Mouse (Mus musculus): ENCODE measurements at regions not wholly inside any gene's neighbourhood (a gene's known extent, or its start where the extent isn't known, plus 50 kb on each side); places are given as distances from the start of the nearest gene placed in this dataset.

- DNase-seq (ENCODE audit: low read depth, low spot score): no peak
Measured at GRCm38 (mm10) chr5:91826636-91827035, 136.2 kb downstream of the Rchy1 start.

DNA sequence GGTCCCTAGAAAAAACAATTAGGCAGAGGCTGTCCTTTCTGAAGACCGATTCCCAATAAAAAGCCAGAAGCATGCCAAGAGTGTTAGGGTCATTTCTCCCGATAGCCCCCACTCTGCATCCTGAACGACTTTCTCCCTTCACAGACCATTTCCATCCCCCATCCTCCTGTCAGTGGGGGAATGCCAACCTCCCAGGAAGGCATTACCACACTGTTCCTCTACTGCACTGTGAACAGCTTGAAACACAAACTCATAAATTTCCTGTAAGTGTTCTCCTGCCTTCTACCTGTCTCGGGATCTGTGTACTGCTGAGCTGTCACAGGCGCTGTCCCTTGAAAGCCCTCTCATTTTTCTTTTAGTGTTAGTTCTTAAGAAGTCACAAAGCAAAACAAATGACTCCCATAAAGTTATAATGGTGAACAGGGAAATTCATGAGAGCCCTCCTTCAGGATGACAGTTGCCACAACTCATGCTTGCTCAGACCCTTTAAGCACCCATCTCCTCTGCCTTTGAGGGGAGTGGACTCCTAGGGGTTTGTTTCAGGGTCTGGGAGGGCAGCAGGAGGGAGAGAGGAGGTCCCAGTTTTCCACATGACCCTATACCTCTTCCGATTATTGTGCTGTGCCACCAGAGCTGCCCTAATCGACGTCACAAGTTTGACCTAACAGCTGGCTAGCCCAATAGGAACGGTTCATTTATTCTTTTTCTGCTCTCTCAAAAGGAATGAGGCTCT lies 139.9 kb downstream of the Rchy1 start:
- no peak for DNase-seq (ENCODE audit: low read depth, low spot score)

DNA sequence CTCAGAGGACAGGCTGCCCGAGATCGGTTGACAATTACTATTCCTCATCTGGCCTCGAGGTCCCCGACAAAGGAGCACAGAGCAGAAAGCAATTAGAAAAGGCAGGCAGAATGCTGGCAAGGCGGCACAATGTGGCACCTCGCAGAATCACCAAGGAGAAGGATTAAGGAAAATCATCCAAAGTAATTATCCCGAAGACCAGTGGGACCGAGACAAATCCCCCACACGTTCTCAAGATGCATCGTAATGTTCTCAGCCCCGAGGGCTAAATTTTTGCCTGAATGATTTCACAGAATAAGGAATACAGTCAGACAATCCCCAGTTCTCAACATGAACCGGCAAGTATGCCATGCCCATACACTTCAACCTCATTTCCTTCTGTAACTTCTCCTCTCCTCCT lies 144.1 kb downstream of the Rchy1 start:
- no peak for DNase-seq (ENCODE audit: low read depth, low spot score)

DNA sequence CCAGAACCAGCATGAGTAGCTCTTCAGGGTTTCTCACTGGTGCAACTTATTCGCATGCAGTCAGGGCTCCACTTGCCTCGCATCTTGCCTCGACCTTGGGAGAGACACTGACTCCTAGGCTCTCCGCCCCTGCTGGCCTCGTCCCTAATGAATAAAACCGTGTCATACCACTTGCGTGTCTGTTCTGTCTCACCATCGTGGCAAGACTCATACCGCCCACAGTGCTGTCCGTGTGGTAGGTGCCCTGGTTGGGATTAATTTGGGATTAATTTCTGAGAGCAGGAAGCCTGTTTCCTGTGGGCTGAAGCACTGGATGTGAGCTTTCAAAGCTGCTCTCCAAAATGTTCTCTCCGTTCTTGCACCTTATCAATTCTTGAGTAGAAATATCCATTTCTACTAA lies 144.7 kb downstream of the Rchy1 start:
- DNase-seq (ENCODE audit: low read depth, low spot score): peak; percentile 15

DNA sequence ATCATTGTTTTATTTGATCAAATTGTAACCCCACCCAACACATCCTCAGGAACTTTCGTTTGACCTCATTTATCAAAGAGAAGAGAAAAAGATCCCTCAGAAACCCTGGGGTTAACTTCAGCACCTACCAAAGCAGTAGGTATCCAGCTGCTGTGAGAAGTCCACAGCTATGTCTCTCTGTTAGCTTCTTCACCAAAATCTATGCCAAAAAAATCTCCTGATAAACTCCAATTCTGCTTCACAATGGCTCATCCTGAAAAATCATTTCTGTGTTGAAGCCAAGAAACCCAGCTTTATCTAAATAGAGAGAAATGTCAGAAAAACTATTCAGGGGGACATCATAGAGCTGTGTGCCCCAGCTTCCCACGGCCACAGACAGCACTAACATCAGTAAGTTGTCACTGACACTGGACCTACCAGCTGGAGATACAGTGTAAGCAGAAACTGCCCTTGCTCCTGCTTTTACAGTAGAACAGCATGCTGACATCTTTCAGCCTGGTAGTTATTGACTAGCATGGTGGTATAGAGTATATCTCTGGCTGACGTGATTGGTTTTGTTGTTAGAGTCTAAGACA lies 146.4 kb downstream of the Rchy1 start:
- DNase-seq (ENCODE audit: low read depth, low spot score): no peak

GRCm38 (mm10) chr5:91814956-91815355 lies 147.9 kb downstream of the Rchy1 start:
- no peak for DNase-seq (ENCODE audit: low read depth, low spot score)

DNA sequence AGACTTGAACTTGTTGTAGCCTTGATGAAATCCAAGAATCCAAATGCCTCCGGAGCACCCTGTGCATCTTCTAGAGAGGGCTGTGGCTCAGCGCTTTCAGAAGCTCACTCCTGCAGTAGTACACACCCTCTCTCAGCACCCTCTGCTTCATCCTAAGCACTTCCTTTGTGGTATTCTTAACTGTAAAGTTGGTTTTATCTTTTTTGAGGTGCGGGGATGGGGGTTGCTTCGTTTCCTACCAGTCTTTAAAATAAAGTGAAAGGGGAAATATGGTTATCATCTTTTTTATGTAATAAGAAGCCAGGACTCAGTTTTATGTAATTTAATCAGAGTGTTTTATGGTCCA lies 148.5 kb downstream of the Rchy1 start:
- DNase-seq (ENCODE audit: low read depth, low spot score): no peak

DNA sequence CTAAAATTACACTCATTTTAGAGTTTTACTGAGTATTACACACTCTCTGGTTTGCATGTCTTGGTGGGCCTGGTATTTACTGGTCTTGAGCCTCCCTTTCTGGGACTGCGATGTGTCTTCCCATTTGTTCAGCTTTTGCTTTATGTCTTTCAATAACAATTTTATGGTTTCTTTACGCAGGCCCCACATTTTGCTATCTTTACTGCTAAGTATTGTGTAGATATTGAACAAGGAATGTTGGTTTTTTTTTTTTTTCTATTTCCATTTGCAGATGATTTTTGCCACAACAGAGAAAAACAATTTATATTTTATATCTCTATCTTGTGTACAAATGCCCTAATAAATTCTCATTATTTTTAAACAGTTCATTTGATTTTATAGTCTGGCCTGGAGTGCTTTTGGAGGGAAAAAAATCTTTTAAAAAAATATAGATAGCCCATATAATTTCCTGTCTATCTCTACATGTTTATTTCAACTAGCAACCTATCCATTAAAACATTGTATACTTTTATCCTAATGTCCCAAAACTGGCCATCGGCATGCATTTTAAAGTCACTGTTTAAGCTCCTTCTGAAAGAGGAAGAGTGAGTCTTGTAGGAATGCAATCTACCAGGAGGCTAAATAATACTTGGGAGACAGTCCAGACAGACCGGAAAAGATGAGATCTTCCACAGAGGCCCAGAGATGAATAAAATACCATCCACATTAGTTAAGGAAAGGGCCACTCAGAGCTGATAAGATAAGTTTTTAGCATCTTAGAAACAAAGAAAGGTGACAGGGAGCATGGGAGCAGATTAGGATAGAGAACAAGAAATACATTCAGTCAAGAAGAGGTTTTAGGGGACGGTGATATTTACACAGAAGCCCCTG lies 149.1 kb downstream of the Rchy1 start:
- no peak for DNase-seq (ENCODE audit: low read depth, low spot score)

DNA sequence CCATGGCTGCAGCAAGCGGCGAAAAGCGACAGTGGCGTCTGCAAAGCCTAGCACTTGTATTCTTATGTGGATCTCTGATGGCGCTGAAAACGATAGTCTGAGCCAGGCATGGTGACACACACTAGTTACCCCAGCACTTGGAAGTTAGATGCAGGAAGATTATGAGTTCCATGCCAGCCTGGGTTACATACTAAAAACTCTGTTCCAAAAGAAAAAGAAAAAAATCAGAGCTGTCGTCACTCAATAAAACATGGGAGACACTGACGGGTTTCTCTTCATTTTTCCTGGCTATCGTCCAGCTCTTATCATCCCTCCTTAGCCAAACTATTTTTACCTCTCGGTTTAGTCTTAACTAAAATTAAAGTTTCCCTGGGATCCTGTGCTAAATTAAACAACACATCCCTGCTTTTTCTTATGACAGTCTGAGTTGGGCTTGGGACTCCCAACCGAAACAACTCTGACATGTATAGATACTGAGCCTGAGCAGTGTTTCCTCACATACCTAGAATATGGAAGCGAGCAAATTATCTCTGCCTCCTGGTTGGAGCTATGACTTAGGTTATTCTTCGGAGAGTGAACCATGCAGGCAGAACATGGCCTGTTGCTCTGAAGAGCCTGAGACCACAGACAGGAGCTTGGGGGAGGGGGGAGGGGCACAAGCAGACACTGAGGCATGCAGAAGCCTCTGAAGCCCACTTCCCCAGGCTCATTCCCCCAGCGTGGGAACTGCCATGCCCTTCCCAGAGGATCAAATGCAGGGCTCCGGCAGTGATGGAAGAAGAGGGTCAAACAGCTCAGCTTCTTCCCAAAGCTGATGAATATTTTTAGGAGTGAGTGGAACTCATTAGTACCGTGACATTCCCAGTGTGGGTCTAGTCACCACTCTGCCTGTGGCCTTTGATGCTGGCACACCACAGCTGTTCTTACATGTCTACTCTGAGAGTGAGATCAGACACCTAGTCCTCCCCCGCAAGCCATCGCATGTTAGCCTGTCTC lies 155.5 kb downstream of the Rchy1 start:
- no peak for DNase-seq (ENCODE audit: low read depth, low spot score)

- no peak for DNase-seq (ENCODE audit: low read depth, low spot score)
Measured at GRCm38 (mm10) chr5:91801297-91801980, 161.4 kb downstream of the Rchy1 start.

DNA sequence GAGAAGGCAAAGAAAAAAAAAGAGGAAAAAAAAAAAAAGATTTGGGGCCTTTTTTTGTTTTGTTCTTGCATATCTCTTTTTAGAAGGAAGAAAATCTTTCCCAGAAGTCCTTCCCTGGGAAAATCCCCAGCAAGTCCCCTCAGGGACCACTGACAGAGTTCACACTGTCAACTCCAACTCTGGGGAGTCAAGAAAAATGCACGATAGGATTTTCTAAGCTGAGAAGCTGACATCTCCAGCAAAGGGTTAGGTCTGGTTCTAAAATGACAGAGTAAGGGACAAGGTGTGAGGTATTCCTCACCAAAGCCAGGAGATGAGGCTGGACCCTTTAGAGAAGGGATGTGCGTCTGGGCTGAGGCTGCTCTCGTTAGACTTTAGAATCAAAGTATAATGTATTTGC lies 165.5 kb downstream of the Rchy1 start:
- DNase-seq (ENCODE audit: low read depth, low spot score): no peak

- DNase-seq (ENCODE audit: low read depth, low spot score): no peak
Measured at GRCm38 (mm10) chr5:91792732-91793131, 170.1 kb downstream of the Rchy1 start.

DNA sequence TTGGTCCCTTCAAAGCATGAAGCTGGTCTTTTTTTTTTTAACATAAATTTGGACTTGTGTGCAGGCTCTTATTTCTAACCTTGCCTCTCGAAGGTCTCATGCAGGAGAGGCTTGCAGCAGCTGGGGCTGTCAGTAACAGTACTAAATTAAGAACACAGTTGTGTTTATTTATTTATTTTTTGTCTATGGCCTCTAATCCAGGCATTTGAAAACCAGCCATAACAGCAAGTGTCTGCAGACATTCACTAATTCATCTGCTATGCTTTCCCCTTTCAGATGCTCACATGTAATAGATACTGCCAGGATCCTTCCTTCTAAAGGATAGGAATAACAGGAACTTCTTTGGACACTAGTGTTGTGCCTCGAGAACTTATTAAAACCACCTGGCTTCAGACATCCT lies 172.5 kb downstream of the Rchy1 start:
- no peak for DNase-seq (ENCODE audit: low read depth, low spot score)

DNA sequence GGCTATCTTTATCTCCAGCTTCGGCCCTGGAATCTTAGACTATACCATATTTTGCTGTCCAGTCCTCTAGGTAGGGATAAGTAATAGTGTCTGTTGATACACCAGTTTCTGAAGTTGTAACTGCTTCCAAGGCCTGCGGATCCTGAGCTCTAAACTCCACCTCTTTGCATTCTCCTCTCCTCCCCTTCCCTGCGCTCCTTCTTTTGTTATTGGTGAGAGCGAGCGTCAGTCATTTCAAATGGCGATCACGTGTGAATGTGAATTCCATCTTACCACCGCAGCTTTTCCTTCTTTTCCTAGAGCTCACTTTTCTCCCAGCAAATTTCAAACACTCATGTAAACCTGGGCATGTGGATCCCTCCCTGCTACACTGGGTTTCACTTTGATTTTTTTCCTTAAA lies 178.9 kb downstream of the Rchy1 start:
- peak; percentile 51 for DNase-seq (ENCODE audit: low read depth, low spot score)

- no peak for DNase-seq (ENCODE audit: low read depth, low spot score)
Measured at GRCm38 (mm10) chr5:91776971-91777370, 185.9 kb downstream of the Rchy1 start.

DNA sequence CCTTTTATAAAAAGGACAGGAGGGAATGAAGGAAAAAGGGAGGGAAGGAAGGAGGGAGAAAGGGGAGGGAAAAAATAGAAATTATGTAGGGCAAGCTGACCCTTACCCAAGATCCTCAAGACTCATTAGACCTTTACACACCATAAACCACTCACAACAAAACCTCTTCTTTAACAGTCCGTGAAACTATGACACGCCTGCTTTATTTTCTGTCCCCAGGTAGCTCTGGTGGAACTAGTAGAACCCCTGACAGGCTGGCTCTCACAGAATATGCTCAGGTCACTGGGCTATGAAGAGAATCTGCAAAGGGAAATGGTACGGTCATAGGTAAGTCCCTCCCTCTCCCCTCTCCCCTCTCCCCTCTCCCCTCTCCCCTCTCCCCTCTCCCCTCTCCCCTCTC lies 188.8 kb downstream of the Rchy1 start:
- DNase-seq (ENCODE audit: low read depth, low spot score): no peak

GRCm38 (mm10) chr5:91767886-91768285 lies 195.0 kb downstream of the Rchy1 start:
- DNase-seq (ENCODE audit: low read depth, low spot score): no peak

- DNase-seq (ENCODE audit: low read depth, low spot score): no peak
Measured at GRCm38 (mm10) chr5:91767060-91767459, 195.8 kb downstream of the Rchy1 start.

GRCm38 (mm10) chr5:91764621-91765020 lies 198.2 kb downstream of the Rchy1 start:
- DNase-seq (ENCODE audit: low read depth, low spot score): no peak

- no peak for DNase-seq (ENCODE audit: low read depth, low spot score)
Measured at GRCm38 (mm10) chr5:91762589-91762988, 200.3 kb downstream of the Rchy1 start.

GRCm38 (mm10) chr5:91755958-91756357 lies 206.9 kb downstream of the Rchy1 start:
- DNase-seq (ENCODE audit: low read depth, low spot score): no peak

Measured in ZHBTc4 (cell line).